Mouse (Mus musculus) liver, postnatal 0 days (tissue): Measurements from ENCODE around the gene Man2b1. TPM values are rescaled to one million over a fixed set of nuclear protein-coding genes. Genes with fewer than 3 reads are reported as not detected.
A peak's percentile ranks its signal among the peaks of the same experiment; 100 is the strongest.

Source experiments
- ATAC-seq: fragments of 200-750 bp; cut with Nextera tagmentation; 2 replicates; pipeline ENCODE4 v1.8.0; 2017; ENCODE audit warnings: mild to moderate bottlenecking, moderate library complexity
- DNase-seq: peaks from one replicate; pipeline ENCODE4 v3.0.0-alpha.2; 2016
- H3K27ac ChIP-seq: fragments of 300-500 bp; sonication (generic); 2 replicates; pipeline ENCODE4 v1.5.1; 2014; ENCODE audit warnings: antibody characterized with exemption, moderate library complexity, mild to moderate bottlenecking, low read depth
- H3K27me3 ChIP-seq: fragments of 300-500 bp; sonication (generic); 2 replicates; pipeline ENCODE4 v1.6.1; 2014; ENCODE audit warnings: low read length, control low read depth, mixed read lengths; ENCODE audit not compliant: insufficient read depth
- H3K36me3 ChIP-seq: fragments of 300-500 bp; sonication (generic); replicated peaks from 2 replicates; pipeline ENCODE4 v1.6.1; 2014; ENCODE audit warnings: mild to moderate bottlenecking, control low read depth, low read length, moderate library complexity, mixed read lengths; ENCODE audit not compliant: insufficient read depth
- H3K4me1 ChIP-seq: fragments of 300-500 bp; sonication (generic); 2 replicates; pipeline ENCODE4 v1.6.1; 2014; ENCODE audit warnings: antibody characterized with exemption, mild to moderate bottlenecking, control low read depth; ENCODE audit not compliant: insufficient read depth
- H3K4me2 ChIP-seq: fragments of 300-500 bp; sonication (generic); 2 replicates; pipeline ENCODE4 v1.6.1; 2014; ENCODE audit warnings: low read depth, mild to moderate bottlenecking, low read length, moderate library complexity, mixed read lengths
- H3K4me3 ChIP-seq: fragments of 300-500 bp; sonication (generic); 2 replicates; pipeline ENCODE4 v1.5.1; 2014; ENCODE audit warnings: low read depth, low read length
- H3K9ac ChIP-seq: fragments of 300-500 bp; sonication (generic); replicated peaks from 2 replicates; pipeline ENCODE4 v1.6.1; 2014; ENCODE audit warnings: mild to moderate bottlenecking, moderate library complexity
- H3K9me3 ChIP-seq: fragments of 300-500 bp; sonication (generic); 2 replicates; pipeline ENCODE4 v1.6.1; 2016; ENCODE audit warnings: mild to moderate bottlenecking, control low read depth, low read length, mixed read lengths
- CTCF ChIP-seq: sonication (generic); IDR thresholded peaks from 2 replicates; pipeline ENCODE4 v1.5.1; 2016; ENCODE audit warnings: antibody characterized with exemption, low read depth
- EP300 ChIP-seq: IDR thresholded peaks from 2 replicates; pipeline ENCODE4 v1.6.1; 2016; ENCODE audit warnings: antibody characterized with exemption, low read depth, mild to moderate bottlenecking
- WGBS: fragments of 180-500 bp; shearing (Covaris S2); extraction: QIAGEN DNeasy Blood & Tissue Kit; methylation state at CpG from one replicate; pipeline ENCODE4 v1.1.7; 2014; ENCODE audit not compliant: insufficient replicate concordance; 5-methylcytosine and 5-hydroxymethylcytosine counted together
- polyA plus RNA-seq: library from polyadenylated mRNA; unstranded; fragments of >200 nt; fragmentation: Nextera tagmentation; extraction: Ambion mirVana; gene quantifications from 2 replicates; pipeline ENCODE4 v1.2.1, GENCODE M21; 2015

The Man2b1 gene
- 42.6 and 44.6 TPM in 2 replicates for polyA plus RNA-seq

- H3K4me2 ChIP-seq: peak within 1 kb of the TSS; percentile 97
- H3K27ac ChIP-seq: peak within 1 kb of the TSS; percentile 84
- H3K9me3 ChIP-seq: no peaks in the 10 kb centered on the region
- peak; percentile 91 for DNase-seq
- WGBS: under 1% methylated on average over 30 of the region's 30 CpGs
- peak; percentile 81 for ATAC-seq
- peaks cover 30% of the 10 kb centered on the region for H3K4me1 ChIP-seq
- no peaks in the 10 kb centered on the region for H3K27me3 ChIP-seq
- H3K9ac ChIP-seq: peak within 1 kb of the TSS; percentile 81
- peaks cover 27% of the 10 kb centered on the region for H3K36me3 ChIP-seq
- peak within 1 kb of the TSS; percentile 82 for H3K4me3 ChIP-seq
- TF ChIP-seq CTCF: peak; percentile 24; the same call in 1 of the 2 replicates
- TF ChIP-seq EP300: no peak
Measured at GRCm38 (mm10) chr8:85083108-85083813, at the start of gene Man2b1. Gene Man2b1, plus strand, starts transcription at chr8:85083270.

GRCm38 (mm10) chr8:85033867-85034266 lies 49.2 kb upstream of the Man2b1 start:
- Histone ChIP-seq H3K27me3 (no peaks in the 10 kb centered on the region), H3K9me3 (no peaks in the 10 kb centered on the region), H3K4me2 (peak overlapping the region; percentile 92; the same call in 1 of the 2 replicates), H3K36me3 (peaks cover 38% of the 10 kb centered on the region), H3K27ac (peak overlapping the region; percentile 34; the same call in 1 of the 2 replicates), H3K9ac (no peak overlapping the region), H3K4me3 (no peak overlapping the region), H3K4me1 (peaks cover 40% of the 10 kb centered on the region)
- 50% methylated on average over 1 of the region's 1 CpGs for WGBS
- ATAC-seq (no peak), DNase-seq (no peak)
- TF ChIP-seq EP300 (no peak), CTCF (no peak)

GRCm38 (mm10) chr8:85034764-85035163 lies 48.3 kb upstream of the Man2b1 start:
- Histone ChIP-seq H3K27ac (peak overlapping the region; percentile 90), H3K36me3 (peaks cover 32% of the 10 kb centered on the region)

GRCm38 (mm10) chr8:85035165-85035727 lies 47.8 kb upstream of the Man2b1 start:
- Histone ChIP-seq H3K27ac (peak overlapping the region; percentile 90), H3K36me3 (peaks cover 28% of the 10 kb centered on the region), H3K9ac (peak overlapping the region; percentile 78), H3K9me3 (no peaks in the 10 kb centered on the region), H3K4me3 (peak overlapping the region; percentile 72), H3K4me2 (peak overlapping the region; percentile 92), H3K27me3 (no peaks in the 10 kb centered on the region), H3K4me1 (peaks cover 38% of the 10 kb centered on the region)
- 5% methylated on average over 12 of the region's 12 CpGs for whole genome bisulfite sequencing
- DNase-seq (no peak), ATAC-seq (no peak)
- TF ChIP-seq EP300 (no peak), CTCF (no peak)

More at GRCm38 (mm10) chr8:85034764-85035163, 48.3 kb upstream of the Man2b1 start:
- Histone ChIP-seq H3K4me2 (peak overlapping the region; percentile 92), H3K9me3 (no peaks in the 10 kb centered on the region), H3K9ac (peak overlapping the region; percentile 78), H3K27me3 (no peaks in the 10 kb centered on the region), H3K4me1 (peaks cover 38% of the 10 kb centered on the region), H3K4me3 (peak overlapping the region; percentile 72)
- WGBS: under 1% methylated on average over 13 of the region's 13 CpGs
- DNase-seq: peak; percentile 85
- TF ChIP-seq EP300 (no peak), CTCF (no peak)
- no peak for ATAC-seq

- Histone ChIP-seq H3K36me3 (peaks cover 28% of the 10 kb centered on the region), H3K27ac (peak overlapping the region; percentile 90), H3K27me3 (no peaks in the 10 kb centered on the region), H3K9me3 (no peaks in the 10 kb centered on the region), H3K4me1 (peaks cover 38% of the 10 kb centered on the region), H3K4me2 (peak overlapping the region; percentile 92), H3K4me3 (peak overlapping the region; percentile 72), H3K9ac (peak overlapping the region; percentile 78)
- no peak for TF ChIP-seq CTCF
- 2% methylated on average over 15 of the region's 15 CpGs for WGBS
- ATAC-seq (peak; percentile 15), DNase-seq (peak; percentile 42)
Measured at GRCm38 (mm10) chr8:85035728-85036310, 47.3 kb upstream of the Man2b1 start.

- ATAC-seq (peak; percentile 10), DNase-seq (no peak)
- no peaks in the 10 kb centered on the region for H3K27me3 ChIP-seq
- H3K4me3 ChIP-seq: peak overlapping the region; percentile 72
- peak overlapping the region; percentile 92 for H3K4me2 ChIP-seq
- H3K9me3 ChIP-seq: no peaks in the 10 kb centered on the region
- H3K4me1 ChIP-seq: peaks cover 38% of the 10 kb centered on the region
- peak overlapping the region; percentile 90 for H3K27ac ChIP-seq
- TF ChIP-seq CTCF (no peak), EP300 (no peak)
- H3K9ac ChIP-seq: peak overlapping the region; percentile 78
- H3K36me3 ChIP-seq: peaks cover 29% of the 10 kb centered on the region
- WGBS: under 1% methylated on average over 9 of the region's 9 CpGs
Measured at GRCm38 (mm10) chr8:85036381-85036717, 46.7 kb upstream of the Man2b1 start.
